Mouse (Mus musculus) MEL (cell line): ENCODE data around the gene Hpn. TPM values are rescaled to one million over a fixed set of nuclear protein-coding genes. Genes with fewer than 3 reads are reported as not detected.

Experiments used
- DNase-seq: peaks from one replicate; pipeline ENCODE4 v3.0.0; 2011; ENCODE audit warnings: low read depth, low spot score
- H3K27ac ChIP-seq: 2 replicates; pipeline ENCODE4 v1.5.1; 2012; ENCODE audit warnings: low read depth, mild to moderate bottlenecking, control low read depth, low read length, moderate library complexity; ENCODE audit not compliant: control insufficient read depth
- H3K27me3 ChIP-seq, 2 experiments: fragments of 150-350 bp in 1 of 2; sonication (generic) in 1 of 2; 2 replicates each; pipeline ENCODE4 v1.6.1; 2012; ENCODE audit warnings: low read length in 2 of 2, mild to moderate bottlenecking in 2 of 2, improper control_type of control experiment in 1 of 2, moderate library complexity in 1 of 2; ENCODE audit not compliant: insufficient read depth in 2 of 2, control insufficient read depth in 1 of 2
- H3K36me3 ChIP-seq, 2 experiments: 2 replicates each; pipeline ENCODE4 v1.6.1; 2012 to 2014; ENCODE audit warnings: low read length in 2 of 2, improper control_type of control experiment in 1 of 2, inconsistent platforms in 1 of 2, mild to moderate bottlenecking in 1 of 2; ENCODE audit not compliant: insufficient read depth in 2 of 2, control insufficient read depth in 1 of 2
- H3K4me1 ChIP-seq, 2 experiments: fragments of 150-350 bp in 1 of 2; sonication (generic) in 1 of 2; 2 replicates each; pipeline ENCODE4 v1.6.1; 2012; ENCODE audit warnings: low read length in 2 of 2, improper control_type of control experiment in 1 of 2, mild to moderate bottlenecking in 1 of 2; ENCODE audit not compliant: insufficient read depth in 2 of 2, control insufficient read depth in 1 of 2
- H3K4me3 ChIP-seq, 2 experiments: fragments of 150-350 bp in 1 of 2; sonication (generic) in 1 of 2; 2 replicates each; pipeline ENCODE4 v1.5.1; 2012; ENCODE audit warnings: low read depth in 2 of 2, low read length in 2 of 2, mild to moderate bottlenecking in 2 of 2, moderate library complexity in 2 of 2, control low read depth in 1 of 2, improper control_type of control experiment in 1 of 2; ENCODE audit not compliant: control insufficient read depth in 1 of 2, insufficient read depth in 1 of 2
- H3K79me2 ChIP-seq: 2 replicates; pipeline ENCODE4 v1.6.1; 2012; ENCODE audit warnings: mild to moderate bottlenecking, low read length, moderate library complexity; ENCODE audit not compliant: control insufficient read depth, poor library complexity, insufficient read depth
- H3K9ac ChIP-seq: 2 replicates; pipeline ENCODE4 v1.6.1; 2012; ENCODE audit warnings: low read depth, mild to moderate bottlenecking, control low read depth, low read length, moderate library complexity; ENCODE audit not compliant: control insufficient read depth, poor library complexity, severe bottlenecking
- H3K9me3 ChIP-seq: fragments of 150-350 bp; sonication (generic); replicated peaks from 2 replicates; pipeline ENCODE4 v1.6.1; 2012; ENCODE audit warnings: mild to moderate bottlenecking, low read length, improper control_type of control experiment, moderate library complexity; ENCODE audit not compliant: insufficient read depth
- BHLHE40 ChIP-seq: IDR thresholded peaks from 2 replicates; pipeline ENCODE4 v1.6.1; 2012; ENCODE audit warnings: low read depth, mild to moderate bottlenecking, inconsistent platforms, low read length, improper control_type of control experiment, borderline replicate concordance
- CTCF ChIP-seq, 3 experiments: IDR thresholded peaks in 2 of 3; conservative IDR thresholded peaks in 1 of 3; 2 replicates each; pipeline ENCODE4 v1.5.1; 2011 to 2012; ENCODE audit warnings: low read length in 3 of 3, low read depth in 2 of 3, mild to moderate bottlenecking in 2 of 3, improper control_type of control experiment in 1 of 3, inconsistent platforms in 1 of 3, mixed read lengths in 1 of 3, moderate library complexity in 1 of 3; ENCODE audit not compliant: control insufficient read depth in 1 of 3, insufficient read depth in 1 of 3, poor library complexity in 1 of 3, severe bottlenecking in 1 of 3
- E2F4 ChIP-seq: IDR thresholded peaks from 2 replicates; pipeline ENCODE4 v1.6.1; 2011; ENCODE audit warnings: low read depth, low read length, improper control_type of control experiment, borderline replicate concordance
- ELF1 ChIP-seq: IDR thresholded peaks from 2 replicates; pipeline ENCODE4 v1.6.1; 2014; ENCODE audit warnings: low read depth, mild to moderate bottlenecking, inconsistent platforms, low read length, improper control_type of control experiment, moderate library complexity
- GABPA ChIP-seq: IDR thresholded peaks from 2 replicates; pipeline ENCODE4 v1.6.1; 2012; ENCODE audit warnings: low read depth, mild to moderate bottlenecking, inconsistent platforms, low read length, improper control_type of control experiment, moderate library complexity
- MAFK ChIP-seq: IDR thresholded peaks from 2 replicates; pipeline ENCODE4 v1.6.1; 2011; ENCODE audit warnings: low read depth, mild to moderate bottlenecking, low read length, improper control_type of control experiment, borderline replicate concordance
- MAX ChIP-seq: IDR thresholded peaks from 2 replicates; pipeline ENCODE4 v1.6.1; 2011; ENCODE audit warnings: low read length, improper control_type of control experiment
- MAZ ChIP-seq: IDR thresholded peaks from 2 replicates; pipeline ENCODE4 v1.6.1; 2012; ENCODE audit warnings: low read depth, mild to moderate bottlenecking, inconsistent platforms, low read length, improper control_type of control experiment
- MEF2A ChIP-seq: IDR thresholded peaks from 2 replicates; pipeline ENCODE4 v1.6.1; 2014; ENCODE audit warnings: low read depth, mild to moderate bottlenecking, inconsistent platforms, low read length, improper control_type of control experiment; ENCODE audit not compliant: poor library complexity, insufficient replicate concordance, severe bottlenecking; ENCODE audit errors: extremely low read depth
- MYC ChIP-seq: IDR thresholded peaks from 2 replicates; pipeline ENCODE4 v1.6.1; 2011; ENCODE audit warnings: low read depth, mild to moderate bottlenecking, low read length, improper control_type of control experiment, moderate library complexity
- NRF1 ChIP-seq: IDR thresholded peaks from 2 replicates; pipeline ENCODE4 v1.6.1; 2014; ENCODE audit warnings: low read depth, mild to moderate bottlenecking, inconsistent platforms, low read length, improper control_type of control experiment, moderate library complexity; ENCODE audit not compliant: poor library complexity, insufficient read depth, severe bottlenecking
- RCOR1 ChIP-seq: IDR thresholded peaks from 2 replicates; pipeline ENCODE4 v1.6.1; 2012; ENCODE audit warnings: low read depth, mild to moderate bottlenecking, inconsistent platforms, low read length, improper control_type of control experiment
- SMC3 ChIP-seq: IDR thresholded peaks from 2 replicates; pipeline ENCODE4 v1.6.1; 2011; ENCODE audit warnings: low read depth, low read length, improper control_type of control experiment
- TAL1 ChIP-seq: IDR thresholded peaks from 2 replicates; pipeline ENCODE4 v1.6.1; 2012; ENCODE audit warnings: mild to moderate bottlenecking, inconsistent platforms, low read length, moderate library complexity, mixed read lengths
- TBP ChIP-seq: IDR thresholded peaks from 2 replicates; pipeline ENCODE4 v1.8.0; 2011; ENCODE audit warnings: low read depth, low read length, improper control_type of control experiment
- TCF12 ChIP-seq: IDR thresholded peaks from 2 replicates; pipeline ENCODE4 v1.6.1; 2014; ENCODE audit warnings: low read depth, mild to moderate bottlenecking, inconsistent platforms, low read length, improper control_type of control experiment, moderate library complexity
- USF2 ChIP-seq, 2 experiments: IDR thresholded peaks; 2 replicates each; pipeline ENCODE4 v1.6.1; 2011 to 2012; ENCODE audit warnings: improper control_type of control experiment in 2 of 2, low read length in 2 of 2, borderline replicate concordance in 1 of 2, inconsistent platforms in 1 of 2, low read depth in 1 of 2, mild to moderate bottlenecking in 1 of 2; ENCODE audit not compliant: insufficient read depth in 1 of 2
- ZC3H11A ChIP-seq: IDR thresholded peaks from 2 replicates; pipeline ENCODE4 v1.6.1; 2012; ENCODE audit warnings: low read depth, mild to moderate bottlenecking, inconsistent platforms, low read length, improper control_type of control experiment
- ZKSCAN1 ChIP-seq: IDR thresholded peaks from 2 replicates; pipeline ENCODE4 v1.6.1; 2012; ENCODE audit warnings: low read depth, mild to moderate bottlenecking, inconsistent platforms, low read length, improper control_type of control experiment, moderate library complexity
- ZMIZ1 ChIP-seq: IDR thresholded peaks from 2 replicates; pipeline ENCODE4 v1.6.1; 2012; ENCODE audit warnings: low read depth, mild to moderate bottlenecking, inconsistent platforms, low read length, improper control_type of control experiment, moderate library complexity
- ZNF384 ChIP-seq: IDR thresholded peaks from 2 replicates; pipeline ENCODE4 v1.6.1; 2012; ENCODE audit warnings: low read depth, mild to moderate bottlenecking, inconsistent platforms, low read length, improper control_type of control experiment
- polyA plus RNA-seq, 2 experiments: library from polyadenylated mRNA; stranded (reverse) in 1 of 2; unstranded in 1 of 2; fragments of >175 nt in 1 of 2; fragments of >200 nt in 1 of 2; gene quantifications; 2 replicates each; pipeline versions ENCODE4 v1.2.1 to v1.2.4; 2012; ENCODE audit warnings: low replicate concordance in 2 of 2, low read depth in 1 of 2; ENCODE audit not compliant: insufficient read length in 2 of 2, insufficient read depth in 1 of 2, missing spikeins in 1 of 2
- total RNA-seq: library from RNA; depleted of rRNA; stranded (reverse); fragments of 300-350 nt; gene quantifications from 2 replicates; pipeline ENCODE4 v1.2.3, GENCODE M21; 2012

Hpn gene
- total and polyA plus RNA-seq, 3 experiments = 1.1 to 1.6 TPM; not detected in 1

DNA sequence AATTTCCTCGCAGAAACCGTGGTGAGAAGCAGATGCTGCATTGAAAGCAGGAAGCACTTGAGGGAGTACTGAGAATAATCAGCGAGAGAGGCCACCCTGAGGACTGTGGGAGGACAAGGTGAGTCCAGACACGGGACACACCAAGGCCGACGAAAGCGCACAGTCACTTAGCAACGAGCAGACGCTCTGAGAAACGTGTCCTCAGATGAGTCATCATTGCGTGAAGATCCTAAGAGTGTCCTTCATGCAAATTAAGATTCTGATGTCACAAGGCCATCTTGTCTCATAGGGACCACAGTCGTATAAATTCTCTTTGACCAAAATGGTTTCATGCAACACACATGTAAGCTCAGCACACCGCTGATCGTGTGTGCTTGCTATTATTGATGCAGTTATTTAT lies 14.3 kb downstream of the Hpn start:
- Histone ChIP-seq H3K27me3 (no peaks in the 10 kb centered on the region), H3K36me3 (no peaks in the 10 kb centered on the region), H3K4me3 (no peak overlapping the region), H3K9me3 (no peaks in the 10 kb centered on the region), H3K27ac (no peak overlapping the region), H3K4me1 (0 out of 4 replicates have a peak, but pooled peaks cover 0 to 2% of the 10 kb centered on the region in 2 experiments), H3K9ac (no peak overlapping the region), H3K79me2 (no peaks in the 10 kb centered on the region)
- TF ChIP-seq CTCF (IDR thresholded peaks at IDR 0.05 in 2 of 3, conservative IDR thresholded peaks at IDR 0.05 in 1 of 3; ENCODE audit: control insufficient read depth in 1 of 3, insufficient read depth in 1 of 3, low read depth in 2 of 3, low read length in 3 of 3, poor library complexity in 1 of 3, severe bottlenecking in 1 of 3) = no peak
- TF ChIP-seq BHLHE40 = no peak
- TF ChIP-seq SMC3 = no peak
- no peak for TF ChIP-seq NRF1
- no peak for TF ChIP-seq RCOR1
- no peak for TF ChIP-seq ZC3H11A
- no peak for TF ChIP-seq TCF12
- TF ChIP-seq TBP = no peak
- TF ChIP-seq E2F4 = no peak
- no peak for TF ChIP-seq TAL1
- TF ChIP-seq MAFK = no peak
- no peak for TF ChIP-seq USF2 (IDR thresholded peaks at IDR 0.05; ENCODE audit: borderline replicate concordance in 1 of 2, insufficient read depth in 1 of 2, low read depth in 1 of 2, low read length in 2 of 2)
- TF ChIP-seq ZMIZ1 = no peak
- no peak for TF ChIP-seq ZKSCAN1
- TF ChIP-seq MYC = no peak
- no peak for TF ChIP-seq MAZ
- no peak for TF ChIP-seq ELF1
- TF ChIP-seq MEF2A = no peak
- TF ChIP-seq MAX = no peak
- peak; percentile 38 for DNase-seq

DNA sequence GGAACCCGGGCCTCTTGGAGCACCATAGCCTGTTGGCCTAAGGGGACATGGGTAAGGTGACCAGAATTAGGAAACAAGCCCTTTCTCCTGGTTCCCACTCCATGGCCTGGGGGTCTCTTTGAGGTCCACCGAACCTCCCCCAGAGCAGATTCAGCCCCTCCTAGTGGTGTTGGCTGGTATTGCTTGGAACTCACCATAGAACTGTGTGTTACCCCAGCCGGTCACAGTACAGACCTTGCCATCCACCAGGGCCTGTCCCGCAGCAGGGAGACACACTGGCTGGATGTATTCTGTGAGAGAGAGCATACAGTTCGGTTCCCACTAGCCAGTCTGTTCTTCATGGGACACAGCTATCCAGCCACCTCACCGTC lies 15.5 kb downstream of the Hpn start:
- no peaks in the 10 kb centered on the region for H3K79me2 ChIP-seq
- no peaks in the 10 kb centered on the region for H3K36me3 ChIP-seq
- H3K27ac ChIP-seq = no peak overlapping the region
- no peaks in the 10 kb centered on the region for H3K9me3 ChIP-seq
- H3K4me3 ChIP-seq = no peak overlapping the region
- H3K4me1 ChIP-seq = 0 out of 4 replicates have a peak, but pooled peaks cover 0 to 2% of the 10 kb centered on the region in 2 experiments
- TF ChIP-seq CTCF (IDR thresholded peaks at IDR 0.05 in 2 of 3, conservative IDR thresholded peaks at IDR 0.05 in 1 of 3; ENCODE audit: control insufficient read depth in 1 of 3, insufficient read depth in 1 of 3, low read depth in 2 of 3, low read length in 3 of 3, poor library complexity in 1 of 3, severe bottlenecking in 1 of 3) (peak; percentile 16 to 33 (median 27); a peak in 5 of 6 replicates), ZNF384 (no peak), MYC (no peak), TAL1 (no peak), GABPA (no peak), E2F4 (no peak)
- TF ChIP-seq, all 39 proteins: peak for 1
- no peak overlapping the region for H3K9ac ChIP-seq
- no peak for DNase-seq
- H3K27me3 ChIP-seq = no peaks in the 10 kb centered on the region
